Mouse (Mus musculus) embryo, embryonic 9.5 days (tissue): ENCODE results near the gene Ppp1r9a.

Experiments
- DNase-seq: peaks from one replicate; pipeline ENCODE4 v3.0.0-alpha.2; 2017; ENCODE audit errors: extremely low spot score

Gene Ppp1r9a

GRCm38 (mm10) chr6:5103769-5104168, 201.1 kb downstream of the Ppp1r9a start:
- DNase-seq, result no peak

GRCm38 (mm10) chr6:5104238-5104637, 201.5 kb downstream of the Ppp1r9a start:
- DNase-seq, result no peak

- no peak for DNase-seq
These were observed 205.8 kb downstream of the Ppp1r9a start for GRCm38 (mm10) chr6:5108494-5108893.

- peak; percentile 91 for DNase-seq
These were observed 207.4 kb downstream of the Ppp1r9a start for GRCm38 (mm10) chr6:5109925-5110714.

- DNase-seq, result no peak
These were observed 208.0 kb downstream of the Ppp1r9a start for GRCm38 (mm10) chr6:5110715-5111048.

- DNase-seq, result no peak
These were observed 210.4 kb downstream of the Ppp1r9a start for GRCm38 (mm10) chr6:5113103-5113502.

- no peak for DNase-seq
These were observed 211.0 kb downstream of the Ppp1r9a start for GRCm38 (mm10) chr6:5113734-5114133.

- DNase-seq, result no peak
These were observed 212.1 kb downstream of the Ppp1r9a start for GRCm38 (mm10) chr6:5114857-5115256.

GRCm38 (mm10) chr6:5119181-5119910, 216.6 kb downstream of the Ppp1r9a start:
- DNase-seq, result no peak

- DNase-seq, result no peak
These were observed 217.5 kb downstream of the Ppp1r9a start for GRCm38 (mm10) chr6:5120229-5120628.

GRCm38 (mm10) chr6:5129364-5130093, 226.8 kb downstream of the Ppp1r9a start:
- no peak for DNase-seq

- no peak for DNase-seq
These were observed 232.3 kb downstream of the Ppp1r9a start for GRCm38 (mm10) chr6:5134986-5135385.

- no peak for DNase-seq
These were observed 233.3 kb downstream of the Ppp1r9a start for GRCm38 (mm10) chr6:5136046-5136445.

GRCm38 (mm10) chr6:5138875-5139631, 236.3 kb downstream of the Ppp1r9a start:
- DNase-seq, result no peak

- no peak for DNase-seq
These were observed 236.9 kb downstream of the Ppp1r9a start for GRCm38 (mm10) chr6:5139666-5140065.

GRCm38 (mm10) chr6:5147488-5148142, 244.9 kb downstream of the Ppp1r9a start:
- DNase-seq, result no peak

- DNase-seq, result no peak
These were observed 247.2 kb downstream of the Ppp1r9a start for GRCm38 (mm10) chr6:5149941-5150340.

- no peak for DNase-seq
These were observed 248.5 kb downstream of the Ppp1r9a start for GRCm38 (mm10) chr6:5151171-5151570.

GRCm38 (mm10) chr6:5152185-5152584, 249.5 kb downstream of the Ppp1r9a start:
- no peak for DNase-seq

- DNase-seq, result no peak
These were observed 252.1 kb downstream of the Ppp1r9a start for GRCm38 (mm10) chr6:5154786-5155185.

- no peak for DNase-seq
These were observed 252.7 kb downstream of the Ppp1r9a start for GRCm38 (mm10) chr6:5155313-5155927.
